Mouse (Mus musculus) bone marrow macrophage, adult 2 months (primary cell): ENCODE measurements at regions not wholly inside any gene's neighbourhood (a gene's known extent, or its start where the extent isn't known, plus 50 kb on each side); places are given as distances from the start of the nearest gene placed in this dataset.

Experiments used
- CTCF ChIP-seq: IDR thresholded peaks from 2 replicates; pipeline ENCODE4 v1.5.1; 2012; ENCODE audit warnings: low read depth, mild to moderate bottlenecking, low read length, moderate library complexity
- POLR2A ChIP-seq: IDR thresholded peaks from 2 replicates; pipeline ENCODE4 v1.6.1; 2012; ENCODE audit warnings: mild to moderate bottlenecking, low read depth, low read length, borderline replicate concordance

GRCm38 (mm10) chr13:48083807-48084206, 177.2 kb upstream of the Id4 start:
- TF ChIP-seq POLR2A (no peak), CTCF (no peak)
